Mouse (Mus musculus) limb, embryonic 13.5 days (tissue): ENCODE results near the gene Akap13. TPM values are rescaled to one million over a fixed set of nuclear protein-coding genes. Genes with fewer than 3 reads are reported as not detected.

Experiments used
- ATAC-seq: fragments of 200-750 bp; cut with Nextera tagmentation; 2 replicates; pipeline ENCODE4 v1.8.0; 2017; ENCODE audit warnings: low read depth, moderate number of reproducible peaks, moderate TSS enrichment; ENCODE audit not compliant: low FRiP score
- H3K27ac ChIP-seq: fragments of 300-500 bp; sonication (generic); 2 replicates; pipeline ENCODE4 v1.5.1; 2015; ENCODE audit warnings: inconsistent platforms, mild to moderate bottlenecking, moderate library complexity
- H3K27me3 ChIP-seq: fragments of 300-500 bp; sonication (generic); 2 replicates; pipeline ENCODE4 v1.6.1; 2015; ENCODE audit warnings: mild to moderate bottlenecking, inconsistent platforms
- H3K36me3 ChIP-seq: fragments of 300-500 bp; sonication (generic); 2 replicates; pipeline ENCODE4 v1.6.1; 2015; ENCODE audit warnings: inconsistent platforms, mild to moderate bottlenecking, moderate library complexity
- H3K4me1 ChIP-seq: fragments of 300-500 bp; sonication (generic); 2 replicates; pipeline ENCODE4 v1.6.1; 2015; ENCODE audit warnings: inconsistent platforms
- H3K4me2 ChIP-seq: fragments of 300-500 bp; sonication (generic); replicated peaks from 2 replicates; pipeline ENCODE4 v1.6.1; 2015; ENCODE audit warnings: inconsistent platforms, mild to moderate bottlenecking, moderate library complexity
- H3K4me3 ChIP-seq: fragments of 300-500 bp; sonication (generic); 2 replicates; pipeline ENCODE4 v1.5.1; 2015; ENCODE audit warnings: moderate library complexity, mild to moderate bottlenecking, inconsistent platforms
- H3K9ac ChIP-seq: fragments of 300-500 bp; sonication (generic); 2 replicates; pipeline ENCODE4 v1.6.1; 2015; ENCODE audit warnings: mild to moderate bottlenecking, inconsistent platforms
- H3K9me3 ChIP-seq: fragments of 300-500 bp; sonication (generic); 2 replicates; pipeline ENCODE4 v1.6.1; 2016; ENCODE audit warnings: inconsistent platforms
- WGBS: fragments of 180-500 bp; shearing (Covaris S2); methylation state at CpG from one replicate; pipeline ENCODE4 v1.1.7; 2015; 5-methylcytosine and 5-hydroxymethylcytosine counted together
- polyA plus RNA-seq: library from polyadenylated mRNA; unstranded; fragments of >200 nt; fragmentation: Nextera tagmentation; extraction: Ambion mirVana; gene quantifications from 2 replicates; pipeline ENCODE4 v1.2.1, GENCODE M21; 2015

Gene Akap13
- polyA plus RNA-seq, 1 experiment from 2014 or later: 39.6 TPM

- ATAC-seq: no peak
- WGBS: 62% methylated on average over 4 of the region's 4 CpGs
- H3K27ac ChIP-seq: no peak overlapping the region
- no peaks in the 10 kb centered on the region for H3K36me3 ChIP-seq
- no peaks in the 10 kb centered on the region for H3K9me3 ChIP-seq
- no peak overlapping the region for H3K4me2 ChIP-seq
- H3K27me3 ChIP-seq: no peaks in the 10 kb centered on the region
- peaks cover 31% of the 10 kb centered on the region; the same call in 1 of the 2 replicates for H3K4me1 ChIP-seq
- no peak overlapping the region for H3K9ac ChIP-seq
- H3K4me3 ChIP-seq: no peak overlapping the region
Observed at GRCm38 (mm10) chr7:75427322-75427721, 28.0 kb upstream of the Akap13 start.

- Histone ChIP-seq H3K9me3 (no peaks in the 10 kb centered on the region), H3K4me3 (no peak overlapping the region), H3K36me3 (no peaks in the 10 kb centered on the region), H3K27me3 (no peaks in the 10 kb centered on the region), H3K27ac (no peak overlapping the region), H3K4me1 (peaks cover 28% of the 10 kb centered on the region; the same call in 1 of the 2 replicates), H3K9ac (no peak overlapping the region), H3K4me2 (no peak overlapping the region)
- 82% methylated on average over 4 of the region's 4 CpGs for WGBS
- ATAC-seq: no peak
Observed at GRCm38 (mm10) chr7:75428913-75429312, 26.4 kb upstream of the Akap13 start.

GRCm38 (mm10) chr7:75430550-75430949 is 24.8 kb upstream of the Akap13 start:
- no peak for ATAC-seq
- H3K27me3 ChIP-seq: no peaks in the 10 kb centered on the region
- H3K27ac ChIP-seq: no peak overlapping the region
- H3K9me3 ChIP-seq: no peaks in the 10 kb centered on the region
- H3K36me3 ChIP-seq: no peaks in the 10 kb centered on the region
- no peak overlapping the region for H3K4me2 ChIP-seq
- H3K4me1 ChIP-seq: peaks cover 21% of the 10 kb centered on the region; the same call in 1 of the 2 replicates
- no peak overlapping the region for H3K4me3 ChIP-seq
- 71% methylated on average over 2 of the region's 2 CpGs for WGBS
- H3K9ac ChIP-seq: no peak overlapping the region

GRCm38 (mm10) chr7:75431043-75431442 is 24.3 kb upstream of the Akap13 start:
- no peak overlapping the region for H3K27ac ChIP-seq
- no peak for ATAC-seq
- 21% methylated on average over 7 of the region's 7 CpGs for WGBS

GRCm38 (mm10) chr7:75432046-75432445 is 23.3 kb upstream of the Akap13 start:
- Histone ChIP-seq H3K4me2 (no peak overlapping the region), H3K9ac (no peak overlapping the region), H3K27me3 (no peaks in the 10 kb centered on the region), H3K4me1 (peaks cover 23% of the 10 kb centered on the region; the same call in 1 of the 2 replicates), H3K9me3 (no peaks in the 10 kb centered on the region), H3K27ac (no peak overlapping the region), H3K36me3 (no peaks in the 10 kb centered on the region), H3K4me3 (no peak overlapping the region)
- WGBS: 55% methylated on average over 3 of the region's 3 CpGs
- ATAC-seq: no peak

More at GRCm38 (mm10) chr7:75431043-75431442, 24.3 kb upstream of the Akap13 start:
- no peaks in the 10 kb centered on the region for H3K27me3 ChIP-seq
- H3K4me2 ChIP-seq: no peak overlapping the region
- H3K4me1 ChIP-seq: peaks cover 21% of the 10 kb centered on the region; the same call in 1 of the 2 replicates
- no peak overlapping the region for H3K9ac ChIP-seq
- no peak overlapping the region for H3K4me3 ChIP-seq
- no peaks in the 10 kb centered on the region for H3K9me3 ChIP-seq
- no peaks in the 10 kb centered on the region for H3K36me3 ChIP-seq

GRCm38 (mm10) chr7:75436413-75437174 is 18.7 kb upstream of the Akap13 start:
- no peak overlapping the region for H3K4me3 ChIP-seq
- H3K4me2 ChIP-seq: 0 out of 2 replicates have a peak overlapping the region, but pooled peaks have one; percentile 14
- peaks cover 11% of the 10 kb centered on the region; the same call in 1 of the 2 replicates for H3K4me1 ChIP-seq
- no peak for ATAC-seq
- H3K36me3 ChIP-seq: no peaks in the 10 kb centered on the region
- H3K27ac ChIP-seq: no peak overlapping the region
- H3K9me3 ChIP-seq: no peaks in the 10 kb centered on the region
- no peaks in the 10 kb centered on the region for H3K27me3 ChIP-seq
- WGBS: 43% methylated on average over 6 of the region's 8 CpGs
- no peak overlapping the region for H3K9ac ChIP-seq

- WGBS: 75% methylated on average over 4 of the region's 4 CpGs
- no peak for ATAC-seq
- no peak overlapping the region for H3K4me3 ChIP-seq
- 0 out of 2 replicates have a peak, but pooled peaks cover 3% of the 10 kb centered on the region for H3K9me3 ChIP-seq
- H3K4me2 ChIP-seq: no peak overlapping the region
- no peak overlapping the region for H3K9ac ChIP-seq
- no peaks in the 10 kb centered on the region for H3K27me3 ChIP-seq
- H3K4me1 ChIP-seq: 0 out of 2 replicates have a peak, but pooled peaks cover 2% of the 10 kb centered on the region
- H3K27ac ChIP-seq: no peak overlapping the region
- H3K36me3 ChIP-seq: no peaks in the 10 kb centered on the region
Observed at GRCm38 (mm10) chr7:75439570-75439969, 15.8 kb upstream of the Akap13 start.

- Histone ChIP-seq H3K27ac (no peak overlapping the region), H3K9me3 (0 out of 2 replicates have a peak, but pooled peaks cover 3% of the 10 kb centered on the region), H3K9ac (no peak overlapping the region), H3K27me3 (no peaks in the 10 kb centered on the region), H3K4me3 (no peak overlapping the region), H3K4me2 (no peak overlapping the region), H3K36me3 (no peaks in the 10 kb centered on the region), H3K4me1 (0 out of 2 replicates have a peak, but pooled peaks cover 2% of the 10 kb centered on the region)
- ATAC-seq: no peak
- WGBS: 73% methylated on average over 2 of the region's 2 CpGs
Observed at GRCm38 (mm10) chr7:75440241-75440640, 15.1 kb upstream of the Akap13 start.

GRCm38 (mm10) chr7:75441947-75442346 is 13.4 kb upstream of the Akap13 start:
- H3K4me2 ChIP-seq: no peak overlapping the region
- 78% methylated on average over 2 of the region's 2 CpGs for WGBS
- ATAC-seq: no peak

GRCm38 (mm10) chr7:75456152-75456888 is 986 bp downstream of the Akap13 start:
- WGBS: 3% methylated on average over 25 of the region's 25 CpGs

More at GRCm38 (mm10) chr7:75441947-75442346, 13.4 kb upstream of the Akap13 start:
- H3K4me1 ChIP-seq: no peaks in the 10 kb centered on the region
- no peaks in the 10 kb centered on the region for H3K27me3 ChIP-seq
- H3K9me3 ChIP-seq: 0 out of 2 replicates have a peak, but pooled peaks cover 3% of the 10 kb centered on the region
- no peaks in the 10 kb centered on the region for H3K36me3 ChIP-seq
- H3K9ac ChIP-seq: no peak overlapping the region
- H3K27ac ChIP-seq: no peak overlapping the region
- H3K4me3 ChIP-seq: no peak overlapping the region

GRCm38 (mm10) chr7:75460290-75460689 is 5.0 kb downstream of the Akap13 start:
- Histone ChIP-seq H3K4me3 (no peak overlapping the region), H3K4me2 (no peak overlapping the region), H3K9me3 (no peaks in the 10 kb centered on the region), H3K27ac (no peak overlapping the region), H3K9ac (no peak overlapping the region), H3K4me1 (peaks cover 26% of the 10 kb centered on the region), H3K36me3 (no peaks in the 10 kb centered on the region), H3K27me3 (no peaks in the 10 kb centered on the region)
- no peak for ATAC-seq
- 65% methylated on average over 1 of the region's 1 CpGs for WGBS

More at GRCm38 (mm10) chr7:75456152-75456888, 986 bp downstream of the Akap13 start:
- no peak for ATAC-seq
- Histone ChIP-seq H3K9ac (peak overlapping the region; percentile 90), H3K36me3 (no peaks in the 10 kb centered on the region), H3K4me3 (peak overlapping the region; percentile 81), H3K4me2 (peak overlapping the region; percentile 80), H3K9me3 (no peaks in the 10 kb centered on the region), H3K27ac (peak overlapping the region; percentile 98), H3K27me3 (no peaks in the 10 kb centered on the region), H3K4me1 (peaks cover 16% of the 10 kb centered on the region)

- Histone ChIP-seq H3K9ac (no peak overlapping the region), H3K4me2 (no peak overlapping the region), H3K27me3 (no peaks in the 10 kb centered on the region), H3K27ac (no peak overlapping the region), H3K4me3 (no peak overlapping the region), H3K9me3 (no peaks in the 10 kb centered on the region), H3K36me3 (no peaks in the 10 kb centered on the region), H3K4me1 (peaks cover 10% of the 10 kb centered on the region)
- no peak for ATAC-seq
Observed at GRCm38 (mm10) chr7:75463579-75464162, 8.3 kb downstream of the Akap13 start.
